Mouse (Mus musculus) B cell, adult 2 months (primary cell): Measurements from ENCODE around the gene Klf14.
A peak's percentile ranks its signal among the peaks of the same experiment; 100 is the strongest.

Experiments used
- DNase-seq, 2 experiments: peaks; one replicate each; pipeline ENCODE4 v3.0.0; 2022

Gene Klf14

DNA sequence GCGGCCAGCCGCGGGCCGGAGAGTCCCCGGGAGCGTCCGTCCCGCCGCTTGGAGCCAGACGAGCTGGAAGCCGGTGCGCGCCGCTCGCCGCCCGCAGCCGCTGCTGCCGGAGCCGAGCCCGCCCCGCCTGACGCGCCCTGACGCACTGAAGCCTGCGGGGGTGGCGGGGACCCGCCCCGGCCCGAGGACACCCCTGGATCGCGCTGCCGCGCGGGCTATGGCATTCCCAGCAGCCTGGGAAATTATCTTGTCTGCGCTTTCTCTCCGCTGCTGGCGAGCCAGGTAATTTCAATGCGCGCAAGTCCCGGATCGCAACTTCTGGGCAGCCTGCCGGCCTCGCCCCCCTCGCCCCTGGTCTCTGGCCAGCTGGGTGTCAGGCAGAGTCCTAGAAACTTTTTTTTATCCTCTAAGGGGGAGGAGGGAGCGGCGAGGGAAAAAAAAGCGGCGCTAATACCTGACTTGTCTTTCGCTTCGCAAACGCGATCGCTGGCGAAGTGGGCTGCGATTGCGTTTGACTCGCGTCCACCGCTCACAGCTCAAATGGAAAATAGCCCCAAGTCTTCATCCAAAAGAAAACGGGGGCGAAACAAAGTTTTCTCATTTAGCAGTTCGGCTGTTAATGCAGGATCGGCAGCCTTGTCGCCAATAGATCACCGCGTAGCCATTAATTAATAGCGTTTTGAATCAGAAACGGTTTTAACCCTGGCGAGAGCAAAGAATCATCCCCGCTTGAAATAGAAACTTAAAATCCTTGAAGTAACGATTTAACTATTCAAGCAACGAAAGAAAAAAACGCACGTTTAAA, at the start of gene Klf14:
Gene Klf14, minus strand, starts transcription at position 343 of the 805 bp plus-strand sequence.
- DNase-seq, result peak in 1 of 2 experiments; percentile 18

DNA sequence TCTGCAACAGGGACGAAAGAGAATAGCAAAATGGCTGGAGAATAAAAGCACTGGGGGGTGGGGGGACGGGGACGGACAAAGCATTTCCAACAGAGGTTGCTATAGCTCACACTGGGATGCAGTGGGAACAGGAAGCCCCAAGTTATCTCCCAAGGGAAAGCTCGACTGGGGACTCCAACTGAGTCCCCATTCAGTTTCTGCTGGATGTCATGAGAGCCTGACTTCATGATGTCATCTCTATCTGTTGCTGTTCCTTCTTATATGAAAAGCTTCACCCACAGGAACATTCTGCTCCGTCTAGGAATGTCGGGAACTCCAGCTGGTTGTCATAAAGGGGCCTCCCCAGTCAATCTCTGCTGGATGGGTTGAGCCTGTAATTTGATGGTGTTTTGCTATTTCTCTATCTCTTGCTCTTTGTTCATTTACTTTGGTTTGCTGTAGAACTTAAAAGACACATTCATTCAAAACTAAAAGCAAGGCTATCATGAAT, 47.3 kb upstream of the Klf14 start:
- no peak for DNase-seq

DNA sequence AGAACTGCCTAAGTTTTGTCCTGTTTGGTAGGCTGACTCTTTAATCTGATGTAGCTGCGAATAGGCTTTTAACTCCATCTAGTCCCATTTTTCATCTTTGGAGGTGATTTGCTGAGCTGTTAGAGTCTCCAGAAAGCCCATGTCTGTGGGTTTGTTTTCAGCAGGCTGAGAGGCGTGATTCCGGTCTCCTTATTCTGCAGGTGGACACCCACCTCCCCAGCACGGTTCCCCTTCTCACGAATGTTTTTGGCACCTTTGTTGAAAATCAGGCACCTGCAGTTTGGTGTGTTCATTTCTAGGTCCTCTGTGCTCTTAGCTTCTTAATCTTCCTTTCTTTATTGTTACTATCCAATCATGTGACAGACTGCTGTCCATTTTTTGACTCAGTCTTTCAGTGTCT, 27.5 kb upstream of the Klf14 start:
- DNase-seq, result no peak

DNA sequence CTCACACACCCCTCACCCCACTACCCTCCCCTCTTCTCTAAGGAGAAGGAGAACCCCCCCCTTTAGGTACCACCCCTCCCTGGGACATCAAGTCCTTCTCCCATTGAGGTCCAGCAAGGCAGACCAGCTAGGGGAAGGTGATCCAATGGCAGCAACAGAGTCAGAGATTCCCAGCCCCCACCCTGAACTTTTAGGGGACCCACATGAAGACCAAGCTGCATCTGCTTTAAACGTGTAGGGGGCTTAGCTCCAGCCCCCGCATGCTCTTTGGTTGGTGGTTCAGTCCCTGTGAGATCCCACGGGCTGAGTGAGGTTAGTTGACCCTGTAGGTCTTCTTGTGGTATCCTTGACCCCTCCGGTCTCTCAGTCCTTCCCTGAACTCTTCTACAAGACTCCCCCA, 24.1 kb upstream of the Klf14 start:
- no peak for DNase-seq

DNA sequence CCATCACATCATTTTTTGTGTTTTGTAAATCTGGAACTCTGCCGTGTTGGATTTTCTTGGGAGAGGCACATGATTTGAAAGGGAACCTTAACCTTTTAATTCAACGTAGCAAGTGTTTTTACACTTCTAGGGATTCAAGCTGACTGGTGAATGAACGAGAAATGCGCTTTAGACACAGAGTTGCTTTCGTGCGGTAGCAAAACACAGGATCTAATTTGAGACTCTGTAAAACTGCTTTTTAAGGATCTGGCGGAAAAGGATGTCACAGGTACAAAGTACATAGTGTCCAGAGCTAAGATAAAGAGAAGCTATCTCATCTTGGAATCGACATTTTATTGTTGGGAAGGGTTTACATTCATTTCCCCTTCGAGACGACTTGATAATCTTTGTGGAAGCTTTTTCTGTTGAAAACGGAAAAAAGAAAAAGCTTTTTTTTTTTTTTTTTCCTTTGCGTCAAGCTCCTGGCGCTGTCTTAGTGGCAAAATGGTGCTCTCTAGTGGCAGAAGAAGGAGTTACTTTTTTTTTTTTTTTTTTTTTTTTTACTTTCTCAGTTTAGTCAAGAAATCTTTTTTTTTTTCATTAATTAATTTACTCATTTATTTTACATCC, 23.6 kb upstream of the Klf14 start:
- DNase-seq, result no peak

DNA sequence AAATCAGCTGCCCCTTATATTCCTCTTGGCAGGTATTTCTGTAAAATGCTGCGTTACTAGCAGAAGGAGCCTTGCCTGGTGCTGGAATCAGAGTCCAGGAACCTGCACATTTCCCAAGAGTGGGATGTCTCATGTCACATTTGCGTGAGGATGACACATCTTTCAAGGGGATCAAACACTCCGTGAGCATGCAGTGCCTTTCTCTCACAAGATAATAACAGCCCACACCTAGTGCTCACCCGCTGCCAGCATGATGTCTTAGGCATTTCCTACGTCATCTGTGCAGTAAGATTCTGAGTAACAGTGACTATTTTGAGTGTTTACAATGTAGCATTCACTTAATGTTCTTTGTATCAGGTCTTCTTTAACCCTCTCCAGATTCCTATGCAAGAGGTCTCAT, 22.5 kb upstream of the Klf14 start:
- DNase-seq, result no peak

DNA sequence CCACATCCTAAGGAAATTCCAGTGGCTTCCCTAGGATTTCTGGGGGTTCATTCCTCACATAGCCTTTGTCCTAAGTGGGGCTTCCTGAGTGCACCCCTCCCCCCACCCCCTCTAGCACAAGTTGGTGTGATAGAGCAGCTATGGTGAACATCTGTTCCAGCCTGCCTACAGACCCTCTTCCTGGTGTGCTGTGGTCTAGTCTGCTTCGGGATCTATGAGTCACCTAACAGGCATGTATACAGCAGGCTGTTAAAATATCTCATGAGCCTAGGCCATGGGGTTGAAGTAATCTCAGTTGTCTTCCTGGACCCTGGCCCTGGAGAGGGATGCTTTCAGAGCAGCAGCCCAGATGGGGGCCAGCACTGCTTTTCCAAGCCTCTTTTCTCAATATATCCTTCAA, 19.7 kb upstream of the Klf14 start:
- no peak for DNase-seq

DNA sequence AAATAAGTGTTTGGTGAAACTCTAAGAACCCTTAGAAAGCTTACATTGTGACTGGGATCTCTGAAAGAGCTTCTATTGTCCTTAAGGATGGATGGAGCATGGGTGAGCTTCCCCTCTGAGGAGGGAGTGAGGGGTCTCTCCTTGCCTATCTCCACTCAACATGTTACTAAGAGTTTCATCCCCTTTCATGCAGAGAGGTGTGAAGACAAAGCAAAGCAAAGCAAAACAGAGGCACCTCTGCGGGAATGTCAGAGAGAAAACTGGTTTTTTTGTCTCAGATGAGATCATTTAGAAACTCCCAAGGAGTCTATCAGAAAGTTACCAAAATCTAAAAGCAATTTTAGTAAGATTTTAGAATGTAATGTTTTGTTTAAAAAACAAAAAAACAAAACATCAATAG, 13.2 kb upstream of the Klf14 start:
- DNase-seq, result no peak

DNA sequence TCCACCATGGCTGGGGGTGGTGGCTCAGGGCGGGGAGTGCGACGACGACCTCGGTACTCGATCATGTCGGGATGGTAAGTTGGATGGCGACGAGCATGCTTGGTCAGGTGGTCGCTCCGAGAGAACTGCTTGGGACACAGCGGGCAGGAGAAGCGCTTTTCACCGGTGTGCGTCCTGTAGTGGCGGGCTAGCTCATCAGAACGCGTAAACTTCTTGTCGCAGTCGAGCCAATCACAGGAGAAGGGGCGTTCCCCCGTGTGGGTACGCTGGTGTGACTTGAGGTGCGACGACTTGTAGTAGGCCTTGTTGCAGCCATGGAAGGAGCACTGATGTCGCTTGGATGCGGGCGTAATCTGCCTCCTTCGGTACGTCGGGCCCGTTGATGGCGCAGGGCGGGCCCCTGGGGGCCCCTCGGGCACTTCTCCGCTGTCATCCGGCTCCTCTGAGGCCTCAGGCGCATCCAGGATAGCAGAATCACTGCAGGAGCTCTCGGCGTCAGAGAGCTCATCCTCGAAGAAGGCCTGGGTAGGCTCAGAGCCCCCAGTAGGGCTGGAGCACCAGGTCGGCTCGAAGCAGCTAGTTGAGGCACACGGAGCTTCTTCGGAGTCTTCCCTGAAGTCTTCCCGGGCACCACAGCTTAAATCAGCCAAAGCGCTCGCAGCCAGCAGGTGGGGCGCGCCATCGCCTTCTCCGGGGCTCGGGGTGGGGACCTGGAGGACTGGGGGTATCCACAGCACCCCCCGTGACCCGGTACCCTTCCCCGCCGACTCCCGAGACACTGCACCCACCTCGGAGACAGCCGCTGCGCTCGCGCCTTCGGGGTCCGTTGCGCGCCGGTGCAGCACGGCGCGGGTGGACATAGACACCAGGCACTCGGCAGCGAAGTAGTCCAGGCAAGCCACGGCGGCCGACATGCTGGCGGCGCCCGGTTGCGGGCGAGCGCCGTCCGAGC, 818 bp downstream of the Klf14 start:
- peak; percentile 22 to 37 for DNase-seq

DNA sequence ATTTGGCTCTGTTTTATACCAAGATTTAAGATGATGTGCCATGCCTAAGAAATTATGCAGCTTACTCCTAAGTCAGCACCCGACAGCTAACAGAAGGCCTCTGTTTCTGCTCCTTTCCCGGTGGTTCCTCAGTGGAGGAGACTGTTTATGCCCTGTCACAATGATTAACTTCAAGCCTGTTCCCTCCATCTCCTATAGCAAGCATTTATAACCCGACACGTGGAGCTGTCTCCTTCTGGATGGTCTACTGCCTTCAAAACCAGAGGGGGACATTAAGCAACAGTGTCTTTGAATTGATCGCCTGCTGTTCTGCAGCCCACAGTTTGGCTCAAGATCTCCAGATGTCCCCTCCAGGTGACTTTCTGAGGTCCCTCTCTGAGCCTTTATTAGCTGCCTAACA, 19.6 kb downstream of the Klf14 start:
- no peak for DNase-seq

DNA sequence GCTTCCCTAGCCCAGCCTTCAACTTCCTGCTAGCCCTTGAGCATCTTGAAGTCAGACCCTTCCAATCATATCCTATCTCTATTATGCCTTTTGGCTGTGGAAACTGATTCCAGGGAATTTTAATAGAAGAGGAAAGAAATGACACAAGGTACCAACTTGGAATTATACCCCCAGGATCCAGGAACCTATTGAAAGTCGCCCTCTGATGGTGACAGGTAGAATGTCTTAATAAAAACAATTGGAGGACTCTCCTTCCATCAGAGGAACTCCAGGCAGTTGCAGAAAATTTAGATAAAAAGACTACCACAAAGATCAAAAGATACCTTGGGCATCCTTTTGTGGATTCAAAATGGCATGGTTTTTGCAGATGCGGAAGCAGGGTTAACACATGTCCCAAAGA, 36.1 kb downstream of the Klf14 start:
- DNase-seq, result no peak

DNA sequence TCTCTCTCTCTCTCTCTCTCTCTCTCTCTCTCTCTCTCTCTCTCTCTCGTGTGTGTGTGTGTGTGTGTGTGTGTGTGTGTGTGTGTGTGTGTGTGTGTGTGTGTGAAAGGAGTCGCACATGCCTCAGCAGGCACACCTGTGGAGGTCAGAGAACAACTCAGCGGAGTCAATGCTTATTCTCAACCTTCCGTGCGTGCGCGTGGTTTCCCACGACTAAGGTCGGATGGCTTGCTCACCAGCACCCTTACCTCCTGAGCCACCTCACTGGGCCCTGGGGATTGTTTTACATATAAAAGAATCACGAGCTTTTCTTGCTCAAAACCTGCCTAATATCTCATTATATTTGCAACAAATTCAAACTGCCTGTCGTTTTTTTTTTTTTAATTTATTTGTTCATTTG, 37.1 kb downstream of the Klf14 start:
- DNase-seq, result peak; percentile 52 to 57

DNA sequence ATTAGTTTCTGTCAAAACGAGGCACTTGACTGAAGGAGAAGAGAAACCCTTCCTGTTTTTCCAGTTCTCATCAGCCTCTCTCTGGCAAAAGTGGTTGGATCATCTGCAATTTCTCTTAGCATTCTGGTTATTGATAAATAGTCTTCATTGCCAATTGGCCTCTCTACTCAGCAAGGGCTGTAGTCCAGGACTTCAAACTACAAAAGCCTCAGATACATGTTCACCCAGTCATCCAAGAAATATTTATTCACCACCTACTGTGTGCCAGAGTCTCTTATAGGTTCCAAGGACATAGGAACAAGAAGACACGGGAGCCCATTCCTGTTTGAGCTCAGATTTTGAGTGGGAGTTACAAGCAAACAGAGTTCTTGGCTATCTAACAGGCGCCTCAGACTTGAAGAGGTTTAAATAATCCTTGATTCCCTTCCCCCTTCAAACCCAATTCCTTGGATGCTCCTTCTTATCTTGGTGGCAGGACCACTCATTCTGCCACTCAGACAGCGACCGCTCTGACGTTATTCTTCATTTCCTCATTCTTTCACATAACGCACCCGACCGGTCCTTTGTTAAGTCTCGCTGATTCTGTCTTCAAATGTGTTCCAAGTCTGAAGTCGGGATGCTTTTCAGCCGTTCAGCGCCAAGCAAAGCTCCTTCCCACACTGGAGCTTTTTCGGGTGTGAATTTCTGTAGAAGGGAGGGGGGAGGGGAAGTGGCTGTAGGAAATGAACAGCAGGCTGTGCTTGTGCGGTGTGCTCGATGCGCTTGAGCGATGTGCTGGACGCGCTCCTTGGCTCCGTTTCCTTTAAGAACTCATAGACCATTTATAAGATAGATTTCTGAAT, 37.8 kb downstream of the Klf14 start:
- peak; percentile 40 to 41 for DNase-seq

DNA sequence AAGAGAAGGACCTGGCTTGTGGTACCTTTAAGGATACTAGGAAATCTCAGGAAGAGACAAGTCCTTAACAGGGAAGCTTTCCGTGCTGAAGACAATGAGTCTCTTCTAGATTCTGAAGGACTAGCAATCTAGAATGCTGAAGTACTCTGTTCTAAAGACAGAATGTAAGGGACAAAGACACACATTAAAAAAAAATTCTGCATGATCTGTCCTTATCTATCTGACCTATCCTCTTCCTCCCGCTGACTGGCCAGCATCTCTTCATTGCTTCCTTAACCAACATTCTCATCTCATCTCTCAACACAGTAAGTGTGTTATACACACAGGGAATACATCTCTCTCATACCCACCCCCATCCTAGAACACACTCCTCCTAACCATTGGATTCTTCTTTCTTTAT, 43.4 kb downstream of the Klf14 start, which contains the start of gene Tsga13:
Gene Tsga13, minus strand, starts transcription at position 101 of the 400 bp plus-strand sequence.
- DNase-seq, result no peak

DNA sequence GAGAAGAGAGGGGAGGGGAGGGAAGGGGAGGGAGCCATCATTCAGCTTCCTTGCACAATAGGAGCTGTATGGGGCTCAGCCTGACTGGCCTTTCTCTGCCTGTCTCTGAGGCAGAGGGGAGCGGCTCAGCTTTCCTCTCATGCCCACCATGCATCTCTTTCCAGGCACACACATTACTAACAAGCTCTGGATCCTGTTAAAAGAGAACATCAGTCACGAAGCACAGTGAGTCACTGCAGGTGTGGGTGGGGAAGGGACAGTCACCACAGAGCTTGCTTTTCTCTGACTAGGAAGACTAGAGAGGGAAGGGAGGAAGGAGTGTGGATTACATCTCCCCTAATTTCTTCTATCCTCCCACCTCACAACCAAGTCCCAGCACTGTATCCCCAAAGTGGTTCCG, 50.9 kb downstream of the Klf14 start:
- no peak for DNase-seq
